Mouse (Mus musculus) liver, embryonic 11.5 days (tissue): ENCODE data around the gene Tmem170b. TPM values are rescaled to one million over a fixed set of nuclear protein-coding genes. Genes with fewer than 3 reads are reported as not detected.

ENCODE experiments used
- ATAC-seq: fragments of 200-750 bp; cut with Nextera tagmentation; replicated peaks from 2 replicates; pipeline ENCODE4 v1.8.0; 2017; ENCODE audit warnings: moderate number of reproducible peaks, mild to moderate bottlenecking, moderate TSS enrichment, moderate library complexity; ENCODE audit not compliant: low FRiP score
- DNase-seq: peaks from one replicate; pipeline ENCODE4 v3.0.0-alpha.2; 2017; ENCODE audit warnings: low spot score
- H3K27ac ChIP-seq: fragments of 300-500 bp; sonication (generic); 2 replicates; pipeline ENCODE4 v1.5.1; 2014; ENCODE audit warnings: mild to moderate bottlenecking, low read depth, low read length, control low read depth
- H3K27me3 ChIP-seq: fragments of 300-500 bp; sonication (generic); replicated peaks from 2 replicates; pipeline ENCODE4 v1.6.1; 2014; ENCODE audit warnings: low read length, mixed read lengths; ENCODE audit not compliant: control insufficient read depth, insufficient read depth
- H3K36me3 ChIP-seq: fragments of 300-500 bp; sonication (generic); 2 replicates; pipeline ENCODE4 v1.6.1; 2014; ENCODE audit warnings: mild to moderate bottlenecking, low read length, moderate library complexity, mixed read lengths; ENCODE audit not compliant: control insufficient read depth, insufficient read depth
- H3K4me1 ChIP-seq: fragments of 300-500 bp; sonication (generic); replicated peaks from 2 replicates; pipeline ENCODE4 v1.6.1; 2014; ENCODE audit warnings: low read length, mixed read lengths; ENCODE audit not compliant: control insufficient read depth, insufficient read depth
- H3K4me2 ChIP-seq: fragments of 300-500 bp; sonication (generic); 2 replicates; pipeline ENCODE4 v1.6.1; 2014; ENCODE audit warnings: mild to moderate bottlenecking, control low read depth, moderate library complexity
- H3K4me3 ChIP-seq: fragments of 300-500 bp; sonication (generic); 2 replicates; pipeline ENCODE4 v1.5.1; 2014; ENCODE audit warnings: low read depth, low read length, control low read depth
- H3K9ac ChIP-seq: fragments of 300-500 bp; sonication (generic); 2 replicates; pipeline ENCODE4 v1.6.1; 2014; ENCODE audit warnings: low read depth, low read length, control low read depth
- H3K9me3 ChIP-seq: fragments of 300-500 bp; sonication (generic); 2 replicates; pipeline ENCODE4 v1.6.1; 2016; ENCODE audit warnings: low read length, inconsistent platforms, mixed read lengths; ENCODE audit not compliant: control insufficient read depth
- WGBS: fragments of 180-500 bp; shearing (Covaris S2); extraction: QIAGEN DNeasy Blood & Tissue Kit; methylation state at CpG from one replicate; pipeline ENCODE4 v1.1.7; 2014; 5-methylcytosine and 5-hydroxymethylcytosine counted together
- polyA plus RNA-seq: library from polyadenylated mRNA; unstranded; fragments of >200 nt; fragmentation: Nextera tagmentation; extraction: Ambion mirVana; gene quantifications from 2 replicates; pipeline ENCODE4 v1.2.1, GENCODE M21; 2014

Gene Tmem170b
- polyA plus RNA-seq, 1 experiment from 2014 or later = 11.4 TPM

DNA sequence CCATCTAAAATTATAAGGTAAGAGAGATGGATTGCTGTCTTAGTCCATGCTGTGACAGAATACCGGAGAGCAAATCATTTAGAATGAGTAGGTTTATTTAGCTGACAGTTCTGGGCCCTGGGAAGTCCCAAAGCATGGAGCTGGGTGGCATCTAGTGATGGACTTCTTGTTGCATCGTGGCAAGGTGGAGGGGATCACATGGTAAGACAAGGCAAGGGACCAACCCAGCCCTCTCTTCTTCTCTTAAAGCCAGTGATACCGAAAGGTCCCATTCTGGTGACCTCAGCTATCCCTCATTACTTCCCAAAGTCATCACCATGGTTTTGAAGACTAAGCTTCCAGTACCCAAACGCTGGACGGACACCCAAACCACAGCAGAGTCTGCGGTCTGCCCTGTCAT is 42.3 kb downstream of the Tmem170b start:
- WGBS = 83% methylated on average over 6 of the region's 6 CpGs
- Histone ChIP-seq H3K36me3 (no peaks in the 10 kb centered on the region), H3K27me3 (no peaks in the 10 kb centered on the region), H3K9me3 (no peaks in the 10 kb centered on the region), H3K9ac (no peak overlapping the region), H3K4me2 (no peak overlapping the region), H3K4me1 (no peaks in the 10 kb centered on the region), H3K27ac (no peak overlapping the region), H3K4me3 (no peak overlapping the region)
- DNase-seq (no peak), ATAC-seq (no peak)

DNA sequence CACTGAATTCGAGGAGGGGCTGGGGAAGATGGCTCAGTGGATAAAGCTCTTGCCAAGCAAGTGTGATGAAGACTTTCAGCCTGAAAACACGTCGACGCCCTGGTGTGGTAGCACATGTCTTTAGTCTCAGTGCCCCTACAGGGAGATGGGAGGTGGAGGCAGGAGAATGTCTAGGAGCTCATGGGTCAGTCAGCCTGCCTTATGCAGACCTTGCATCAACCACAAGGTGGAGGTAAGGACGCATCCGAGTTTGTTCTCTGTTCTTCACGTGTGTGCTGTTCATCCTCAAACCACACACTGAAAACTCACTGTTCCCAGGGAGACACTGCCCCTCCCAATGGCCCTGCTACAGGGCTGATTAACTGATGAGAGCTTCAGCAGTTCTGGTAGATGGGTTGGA is 45.0 kb downstream of the Tmem170b start:
- Histone ChIP-seq H3K9ac (no peak overlapping the region), H3K4me1 (no peaks in the 10 kb centered on the region), H3K36me3 (no peaks in the 10 kb centered on the region), H3K27me3 (no peaks in the 10 kb centered on the region), H3K27ac (no peak overlapping the region), H3K4me2 (no peak overlapping the region), H3K4me3 (no peak overlapping the region), H3K9me3 (no peaks in the 10 kb centered on the region)
- no peak for DNase-seq
- 70% methylated on average over 7 of the region's 7 CpGs for WGBS
- no peak for ATAC-seq

DNA sequence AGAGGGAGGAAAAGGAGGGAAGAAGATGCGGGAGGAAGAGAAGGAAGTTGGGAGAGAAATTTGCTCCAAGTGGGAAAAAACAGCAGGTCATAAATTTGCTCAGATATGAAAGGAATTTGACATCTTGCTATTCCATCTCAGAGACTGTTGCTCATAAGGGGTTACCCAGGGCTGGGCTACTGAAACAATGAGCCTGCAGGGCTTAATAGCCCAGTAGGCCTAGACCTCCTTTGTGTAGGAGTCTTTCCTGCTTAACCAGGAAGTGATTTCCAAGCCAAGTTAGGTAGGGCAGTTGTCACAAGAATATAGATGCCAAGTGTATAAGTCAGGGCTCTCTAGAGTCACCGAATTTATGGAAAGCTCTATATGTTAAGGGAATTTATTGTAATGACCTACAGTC is 48.1 kb downstream of the Tmem170b start:
- no peaks in the 10 kb centered on the region for H3K9me3 ChIP-seq

DNA sequence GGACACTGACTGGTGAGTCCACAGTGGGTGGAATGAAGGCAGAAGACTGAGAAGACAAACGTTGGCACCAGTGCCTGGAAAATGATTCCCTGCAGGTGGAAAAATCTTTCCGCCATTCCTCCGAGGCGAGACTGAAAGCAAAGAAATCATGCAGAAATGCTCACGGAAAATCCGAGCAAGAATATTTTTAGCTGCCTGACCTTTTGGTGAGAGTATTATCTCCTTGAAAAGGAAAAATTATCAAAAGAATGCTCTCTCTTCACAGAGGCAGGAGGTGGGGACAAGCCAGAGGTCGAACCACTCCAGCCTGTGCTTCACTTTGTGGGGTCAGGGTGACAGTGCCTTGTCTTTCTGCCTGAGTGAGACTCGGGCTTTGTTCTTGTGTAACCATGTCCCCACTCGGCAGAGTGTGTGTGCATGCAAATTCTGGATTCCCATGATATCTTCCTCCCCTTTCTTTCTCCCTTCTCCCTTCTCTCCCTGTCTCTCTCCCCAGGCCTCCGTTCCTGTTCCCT is 49.9 kb downstream of the Tmem170b start:
- H3K9ac ChIP-seq = no peak overlapping the region
- H3K4me1 ChIP-seq = no peaks in the 10 kb centered on the region
- H3K27ac ChIP-seq = no peak overlapping the region
- no peaks in the 10 kb centered on the region for H3K27me3 ChIP-seq
- no peak for DNase-seq
- H3K4me3 ChIP-seq = no peak overlapping the region
- H3K9me3 ChIP-seq = no peaks in the 10 kb centered on the region
- WGBS = 72% methylated on average over 10 of the region's 10 CpGs
- ATAC-seq = no peak
- H3K36me3 ChIP-seq = no peaks in the 10 kb centered on the region
- H3K4me2 ChIP-seq = no peak overlapping the region

More for the DNA sequence above, 48.1 kb downstream of the Tmem170b start:
- H3K9ac ChIP-seq = no peak overlapping the region
- no peaks in the 10 kb centered on the region for H3K4me1 ChIP-seq
- ATAC-seq = no peak
- H3K4me2 ChIP-seq = no peak overlapping the region
- H3K4me3 ChIP-seq = no peak overlapping the region
- no peak for DNase-seq
- no peak overlapping the region for H3K27ac ChIP-seq
- no peaks in the 10 kb centered on the region for H3K36me3 ChIP-seq
- no peaks in the 10 kb centered on the region for H3K27me3 ChIP-seq
- 80% methylated on average over 2 of the region's 2 CpGs for WGBS

DNA sequence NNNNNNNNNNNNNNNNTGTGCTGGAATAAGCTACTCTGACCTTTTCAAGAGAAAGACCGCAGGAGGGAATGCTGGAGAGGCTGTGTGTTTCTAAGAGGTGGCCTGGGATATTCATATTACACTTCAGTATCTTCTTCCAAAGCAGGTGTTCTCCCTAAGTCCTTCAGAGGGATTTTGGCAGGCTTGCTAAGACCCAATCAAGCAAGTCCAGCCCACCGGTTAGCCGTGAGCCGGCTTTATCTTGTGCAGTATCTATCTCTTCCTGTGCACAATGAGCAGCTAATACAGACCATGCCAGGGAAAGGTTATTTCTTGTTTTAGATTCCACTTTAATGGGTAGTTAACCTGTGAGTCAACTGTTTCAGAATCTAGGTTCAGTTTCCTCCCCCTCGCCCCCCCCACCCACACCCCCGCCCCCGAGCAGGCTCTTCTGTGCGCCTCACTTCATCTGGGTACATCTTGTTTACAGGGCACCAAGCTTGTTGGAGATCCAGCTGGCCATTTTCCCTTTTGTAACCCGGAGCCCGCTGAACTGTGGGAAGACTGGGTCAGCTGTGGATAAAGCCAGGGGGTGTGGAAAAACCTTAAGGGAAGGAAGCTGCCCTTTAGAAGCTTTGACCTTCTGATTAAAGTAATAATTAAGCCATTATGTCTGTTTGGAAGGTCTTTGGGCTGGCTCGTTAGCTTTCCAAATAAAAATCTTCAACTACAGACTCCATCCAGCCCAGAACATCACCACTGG is 54.5 kb downstream of the Tmem170b start:
- no peak for DNase-seq
- Histone ChIP-seq H3K27me3 (no peaks in the 10 kb centered on the region), H3K4me3 (no peak overlapping the region), H3K27ac (no peak overlapping the region), H3K9ac (no peak overlapping the region), H3K36me3 (no peaks in the 10 kb centered on the region), H3K9me3 (no peaks in the 10 kb centered on the region), H3K4me1 (no peaks in the 10 kb centered on the region), H3K4me2 (no peak overlapping the region)
- WGBS = 63% methylated on average over 11 of the region's 11 CpGs
- ATAC-seq = no peak

DNA sequence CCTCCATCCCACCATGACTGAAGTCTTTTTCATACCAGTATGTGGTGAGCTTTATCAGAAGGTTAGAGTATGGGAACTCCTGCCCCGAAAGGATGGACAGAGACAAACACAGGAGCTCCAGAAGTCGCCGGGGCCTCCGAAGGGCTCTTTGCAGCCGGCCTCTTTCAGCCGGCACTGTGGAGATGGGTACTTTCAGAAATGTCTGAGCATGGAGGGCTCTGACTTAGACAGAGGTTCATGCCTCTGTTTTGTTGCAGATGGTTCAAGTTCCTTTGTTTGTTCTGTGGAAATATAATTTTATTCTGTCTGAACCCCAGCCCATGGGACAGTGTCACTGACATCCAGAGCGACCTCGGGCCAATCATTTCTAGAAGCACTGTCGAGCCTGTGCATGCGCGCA is 55.4 kb downstream of the Tmem170b start:
- H3K27ac ChIP-seq = no peak overlapping the region
- H3K4me3 ChIP-seq = no peak overlapping the region
- 89% methylated on average over 11 of the region's 11 CpGs for whole genome bisulfite sequencing
- DNase-seq = no peak
- H3K4me1 ChIP-seq = no peaks in the 10 kb centered on the region
- no peaks in the 10 kb centered on the region for H3K36me3 ChIP-seq
- H3K27me3 ChIP-seq = no peaks in the 10 kb centered on the region
- H3K9ac ChIP-seq = no peak overlapping the region
- H3K9me3 ChIP-seq = no peaks in the 10 kb centered on the region
- H3K4me2 ChIP-seq = no peak overlapping the region
- no peak for ATAC-seq

DNA sequence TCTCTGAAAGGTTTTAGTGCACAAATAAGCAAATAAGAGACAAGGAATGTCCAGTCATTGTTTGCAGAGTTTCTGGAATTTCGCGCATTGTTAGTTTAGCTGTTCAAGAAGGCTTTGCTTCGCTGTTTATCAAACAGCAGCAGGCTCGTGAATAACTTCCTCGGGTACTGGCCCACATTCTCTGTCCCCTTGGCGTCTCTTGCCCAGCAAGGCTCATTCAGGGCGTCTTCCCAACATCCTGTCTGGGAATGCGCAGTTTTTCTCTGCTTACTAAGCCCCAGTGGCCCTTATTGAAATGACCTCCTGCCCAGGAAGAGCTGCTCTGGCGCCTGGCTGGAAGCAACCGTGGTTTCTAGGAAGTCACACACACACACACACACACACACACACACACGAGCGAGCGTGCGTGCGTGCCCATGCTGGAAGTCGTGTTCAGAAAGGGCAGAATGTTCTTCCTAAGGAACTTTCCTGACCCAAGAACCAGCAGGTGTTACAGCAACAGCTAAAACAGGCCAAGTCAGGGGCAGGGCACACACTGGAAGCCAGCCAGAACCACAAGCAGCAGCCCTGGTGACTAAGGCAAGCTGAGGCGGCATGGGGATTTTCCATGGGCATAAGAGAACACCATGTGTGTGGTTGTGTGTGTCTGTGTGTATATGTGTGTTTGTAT is 56.8 kb downstream of the Tmem170b start:
- no peaks in the 10 kb centered on the region for H3K9me3 ChIP-seq
- H3K4me1 ChIP-seq = no peaks in the 10 kb centered on the region
- H3K4me2 ChIP-seq = no peak overlapping the region
- no peak overlapping the region for H3K4me3 ChIP-seq
- H3K36me3 ChIP-seq = no peaks in the 10 kb centered on the region
- no peak overlapping the region for H3K9ac ChIP-seq
- peak overlapping the region; percentile 30; the same call in 1 of the 2 replicates for H3K27ac ChIP-seq
- DNase-seq (no peak), ATAC-seq (no peak)
- H3K27me3 ChIP-seq = no peaks in the 10 kb centered on the region
- 50% methylated on average over 17 of the region's 17 CpGs for WGBS

DNA sequence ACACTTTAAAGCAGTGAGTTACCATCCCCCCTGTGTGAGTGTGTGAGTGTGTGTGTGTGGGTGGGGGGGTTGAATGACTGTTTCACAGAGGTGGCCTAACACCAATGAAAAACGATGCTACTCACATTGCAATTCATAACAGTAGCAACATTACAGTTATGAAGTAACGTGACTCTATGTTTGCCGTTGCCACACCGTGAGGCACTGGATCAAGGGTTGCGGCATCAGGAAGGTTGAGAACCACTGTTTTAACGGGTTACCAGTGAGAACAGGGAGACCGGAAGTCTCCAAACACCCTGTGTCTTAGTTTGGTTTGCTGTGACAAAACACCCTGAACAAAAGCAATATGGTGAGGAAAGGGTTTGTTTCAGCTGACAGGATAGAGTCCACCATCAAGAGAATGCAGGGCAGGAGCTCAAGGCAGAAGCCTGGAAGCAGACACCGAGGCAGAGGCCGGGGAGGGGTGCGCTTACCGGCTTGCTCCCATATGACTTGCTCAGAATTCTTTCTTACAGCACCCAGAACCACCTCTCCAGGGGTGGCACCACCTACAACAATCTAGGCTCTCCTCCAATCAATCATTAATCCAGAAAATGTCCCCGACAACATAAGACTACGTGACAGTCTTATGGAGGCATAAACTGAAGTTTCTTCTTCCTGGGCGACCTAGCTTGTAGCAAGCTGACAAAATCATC is 57.9 kb downstream of the Tmem170b start:
- 87% methylated on average over 14 of the region's 14 CpGs for WGBS
- Histone ChIP-seq H3K9me3 (no peaks in the 10 kb centered on the region), H3K27ac (no peak overlapping the region), H3K9ac (no peak overlapping the region), H3K4me1 (no peaks in the 10 kb centered on the region), H3K27me3 (no peaks in the 10 kb centered on the region), H3K4me2 (no peak overlapping the region), H3K36me3 (no peaks in the 10 kb centered on the region), H3K4me3 (no peak overlapping the region)
- ATAC-seq (no peak), DNase-seq (no peak)
